Mouse (Mus musculus) ES-Bruce4 (cell line): ENCODE results near the gene Adsl.

Source experiments
- CTCF ChIP-seq: IDR thresholded peaks from one replicate; pipeline ENCODE4 v1.8.1; 2011; ENCODE audit warnings: low read depth, low read length
- EP300 ChIP-seq: IDR thresholded peaks from 2 replicates; pipeline ENCODE4 v1.6.1; 2011; ENCODE audit warnings: low read depth, low read length; ENCODE audit not compliant: insufficient read depth
- POLR2A ChIP-seq: IDR thresholded peaks from one replicate; pipeline ENCODE4 v1.8.1; 2011; ENCODE audit warnings: low read length; ENCODE audit not compliant: insufficient read depth

DNA sequence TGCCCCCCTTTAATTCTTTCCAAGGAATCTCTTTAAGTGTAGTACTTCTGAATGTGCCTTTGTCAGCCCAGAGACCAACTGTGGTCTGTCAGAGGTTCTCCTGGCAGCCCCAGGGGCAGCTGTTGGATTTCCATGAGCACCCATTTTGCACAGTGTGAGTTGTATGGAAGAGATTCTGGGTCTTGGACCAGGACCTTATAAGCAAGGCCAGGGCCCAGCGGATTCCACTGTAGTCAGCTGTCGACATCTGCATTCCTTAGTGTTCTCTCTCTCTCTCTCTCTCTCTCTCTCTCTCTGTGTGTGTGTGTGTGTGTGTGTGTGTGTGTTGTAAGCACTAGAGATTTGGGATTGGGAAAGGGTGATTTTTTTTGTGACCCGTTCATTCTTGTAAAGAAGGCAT lies 11.6 kb upstream of the Adsl start:
- TF ChIP-seq EP300, result no peak
- TF ChIP-seq POLR2A, result no peak
- TF ChIP-seq CTCF, result no peak
